Mouse (Mus musculus): ENCODE data around the gene Arhgef26.

Arhgef26 gene

DNA sequence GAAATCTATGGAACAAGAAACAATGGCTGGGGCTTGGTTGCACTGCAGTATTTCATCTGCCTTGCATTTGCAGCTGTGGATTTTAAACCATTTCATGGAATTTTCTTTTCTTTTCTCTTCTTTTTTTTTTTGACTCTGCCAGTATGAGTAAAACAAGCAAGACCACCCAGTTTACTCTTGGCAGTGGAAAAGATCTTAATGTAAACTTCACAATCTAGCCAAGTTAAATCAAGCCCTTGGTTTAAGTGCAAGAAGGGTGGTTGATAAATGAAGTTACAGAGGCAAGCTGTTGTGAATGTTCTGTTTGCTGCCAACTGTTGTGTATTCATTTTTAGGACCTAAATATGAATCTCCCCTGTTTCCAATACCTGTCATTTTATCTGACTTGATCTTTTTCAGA is 54.5 kb downstream of the Arhgef26 start:
- DNase-seq, result no peak

DNA sequence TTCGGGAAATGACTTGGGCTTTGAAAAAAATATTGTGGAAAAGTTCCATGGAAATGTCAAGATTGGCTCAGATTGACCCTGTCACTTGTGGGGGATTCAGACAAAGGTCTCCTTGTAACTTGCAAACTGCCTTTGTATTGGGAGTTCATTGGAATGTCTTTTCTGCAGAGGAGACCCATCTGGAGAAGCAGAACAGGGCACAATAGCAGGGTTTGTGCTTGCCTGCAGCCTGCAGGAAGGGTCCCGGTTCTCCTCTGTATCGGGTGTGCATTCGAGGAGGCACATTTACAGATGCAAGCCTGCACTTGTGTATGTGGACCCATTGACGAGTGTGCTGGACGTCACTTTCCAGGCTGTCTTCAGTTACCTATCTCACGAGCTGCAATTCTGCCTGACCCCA is 56.1 kb downstream of the Arhgef26 start:
- DNase-seq, result no peak

DNA sequence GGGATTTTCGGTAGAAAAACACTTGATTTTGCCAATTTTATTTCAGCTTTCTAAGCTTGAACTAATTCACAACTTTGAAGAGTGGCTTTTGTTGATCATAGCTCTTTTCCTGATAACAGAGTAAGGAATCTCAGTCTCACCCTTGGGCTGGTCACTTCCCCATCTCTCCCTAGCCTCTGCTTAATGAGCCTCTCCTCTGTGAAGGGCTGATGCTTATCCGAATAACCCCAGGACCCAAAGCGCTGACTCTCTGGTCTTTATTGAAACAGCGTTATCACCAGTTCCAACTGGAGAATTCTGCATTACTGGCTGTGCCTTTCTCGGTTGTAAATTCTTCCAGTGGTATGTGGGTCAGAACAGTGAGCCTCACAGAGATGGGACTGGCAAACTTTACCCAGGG is 57.2 kb downstream of the Arhgef26 start:
- DNase-seq, result no peak

GRCm38 (mm10) chr3:62396109-62396508 is 58.0 kb downstream of the Arhgef26 start:
- no peak for DNase-seq

- DNase-seq, result no peak
These were observed 60.0 kb downstream of the Arhgef26 start for GRCm38 (mm10) chr3:62398094-62398493.

DNA sequence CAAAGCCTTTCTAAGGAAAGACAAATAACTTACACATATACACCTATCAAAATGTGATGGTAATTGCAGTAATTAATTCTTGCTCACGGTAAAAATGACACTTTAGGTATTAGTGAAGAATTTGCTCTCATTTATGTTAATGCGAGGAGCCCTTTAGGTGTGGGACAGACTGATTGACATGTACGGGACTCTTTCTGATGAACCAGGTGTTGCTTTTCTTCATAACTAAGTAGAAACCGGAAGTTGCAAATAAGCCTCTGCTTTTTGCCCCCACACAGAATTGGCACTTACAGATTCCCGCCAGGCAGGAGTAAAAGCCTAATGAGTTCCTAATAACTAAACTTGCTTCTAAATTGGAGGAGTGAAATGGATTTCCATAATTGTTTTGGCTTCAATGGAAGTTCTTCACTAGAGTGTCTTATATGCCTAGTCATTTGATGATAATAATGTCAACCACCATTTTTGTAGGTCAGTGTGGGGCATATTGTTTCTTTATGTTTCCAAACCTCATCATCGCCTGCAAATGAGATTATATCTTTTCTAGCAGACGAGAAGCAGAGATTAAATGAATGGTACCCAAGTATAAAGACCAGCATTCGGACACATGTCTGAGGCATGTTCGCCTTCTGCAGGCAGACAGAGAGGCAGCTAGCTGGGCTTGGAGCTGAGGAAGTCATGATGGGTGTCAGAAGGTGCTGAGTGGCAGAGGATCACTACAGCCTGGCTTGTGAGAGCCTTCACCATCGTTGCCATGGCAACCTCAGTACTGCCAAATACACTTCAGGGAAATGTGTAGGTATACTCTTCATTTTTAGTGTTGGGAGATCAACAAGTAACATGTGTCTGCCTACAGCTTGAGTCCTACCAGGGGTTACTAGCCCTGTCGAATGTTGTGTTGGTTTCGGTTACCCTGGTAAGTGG is 61.9 kb downstream of the Arhgef26 start:
- DNase-seq, result no peak

DNA sequence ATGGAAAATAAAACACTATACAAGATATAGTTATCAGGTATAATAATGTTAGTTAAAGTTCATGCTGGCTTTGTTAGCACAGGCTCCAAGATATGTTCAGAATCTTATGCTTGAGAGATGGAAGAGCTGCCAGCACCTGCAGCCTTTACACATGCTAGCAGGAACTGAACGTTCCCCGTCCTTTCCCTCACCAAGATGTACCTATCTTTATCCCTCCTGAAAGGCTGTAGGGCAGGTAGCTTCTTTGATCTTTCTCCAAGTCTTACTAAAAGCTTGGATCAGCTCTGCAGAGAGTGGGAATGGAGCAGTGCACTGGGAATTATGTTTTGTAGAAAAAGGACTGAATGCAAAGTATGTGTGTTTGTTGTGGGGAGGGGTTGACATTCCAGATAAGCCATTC is 64.3 kb downstream of the Arhgef26 start:
- DNase-seq, result no peak

DNA sequence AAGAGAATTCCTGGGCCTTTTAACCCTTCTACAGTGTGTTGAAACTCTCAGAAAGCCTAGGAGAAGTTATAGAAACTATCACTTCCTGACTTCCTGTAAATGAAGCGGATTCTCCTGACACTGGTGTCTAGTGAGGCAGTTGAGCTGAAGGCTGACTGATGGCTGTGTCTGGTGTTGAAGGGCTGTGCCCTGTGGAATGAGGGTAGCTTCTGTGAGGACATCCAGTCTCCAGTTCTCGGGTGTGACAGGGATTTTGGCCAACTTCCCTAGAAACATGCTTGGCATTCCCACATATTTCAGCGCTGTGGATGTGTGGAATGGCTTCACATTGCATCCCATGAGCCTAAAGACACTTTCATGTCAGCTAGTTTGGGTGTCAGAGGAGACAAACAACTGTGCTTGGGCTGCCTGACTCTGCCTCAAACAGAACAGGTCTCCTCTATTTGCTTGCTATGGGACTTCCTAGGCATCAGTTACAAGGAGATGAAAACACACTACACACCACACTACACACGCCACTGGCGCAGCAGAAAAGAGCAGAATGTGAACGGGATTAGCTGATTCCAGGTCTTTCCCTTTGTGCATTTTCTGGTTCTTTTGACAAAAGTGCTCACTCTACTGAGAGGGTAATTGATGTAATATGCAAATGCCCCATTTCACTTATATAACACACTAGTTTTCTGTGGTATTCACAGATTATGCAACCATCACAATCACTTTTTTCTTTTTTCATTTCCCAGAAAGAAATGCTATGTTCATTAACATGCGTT is 66.5 kb downstream of the Arhgef26 start:
- DNase-seq, result no peak

DNA sequence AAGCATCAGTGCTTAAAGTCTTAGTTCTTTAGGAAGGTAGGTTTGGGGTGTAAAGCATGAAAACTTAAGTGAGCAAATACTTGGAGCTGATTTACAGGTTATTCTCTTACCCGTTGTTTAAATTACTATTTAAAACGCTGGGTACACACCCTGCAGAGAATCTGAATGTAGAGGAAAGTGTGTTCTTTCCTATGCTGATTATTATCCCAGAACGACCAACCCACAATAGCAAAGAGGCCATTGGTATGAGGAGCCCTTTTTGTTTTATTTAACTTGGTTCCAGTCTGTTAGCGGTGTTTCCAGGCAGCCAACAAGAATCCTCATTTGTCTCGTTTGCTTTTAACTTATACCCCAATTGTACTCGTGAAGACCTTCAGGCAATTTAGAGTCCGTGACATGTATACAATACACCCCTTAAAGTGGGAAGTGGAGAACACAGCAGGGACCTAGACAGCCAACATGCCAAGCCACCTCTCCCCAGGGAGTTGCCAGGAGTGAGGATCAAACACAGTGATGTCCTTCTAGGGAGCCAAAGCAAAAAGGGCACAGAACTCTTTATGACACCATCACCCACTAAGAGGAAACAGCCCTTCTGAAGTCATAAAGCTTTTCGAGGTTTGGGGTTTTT is 71.5 kb downstream of the Arhgef26 start:
- DNase-seq, result no peak

DNA sequence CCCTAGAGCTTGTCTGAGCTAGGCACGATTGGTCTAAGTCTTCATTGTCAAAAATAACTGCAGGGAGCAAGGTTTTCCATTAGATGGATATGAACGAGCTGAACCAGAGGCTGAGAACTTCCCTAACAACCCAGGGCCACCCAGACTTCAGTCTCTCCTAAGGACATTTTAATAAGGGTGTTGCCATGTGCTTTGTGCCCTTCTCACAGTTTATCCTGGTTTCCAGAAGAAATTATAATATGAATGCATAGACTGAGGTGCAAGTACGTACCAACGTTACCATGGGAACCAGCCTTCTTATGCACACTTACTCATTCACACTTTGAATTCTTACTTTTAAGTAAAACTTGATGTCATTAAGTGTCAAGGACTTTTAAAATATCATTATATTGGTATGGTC is 72.3 kb downstream of the Arhgef26 start:
- no peak for DNase-seq

DNA sequence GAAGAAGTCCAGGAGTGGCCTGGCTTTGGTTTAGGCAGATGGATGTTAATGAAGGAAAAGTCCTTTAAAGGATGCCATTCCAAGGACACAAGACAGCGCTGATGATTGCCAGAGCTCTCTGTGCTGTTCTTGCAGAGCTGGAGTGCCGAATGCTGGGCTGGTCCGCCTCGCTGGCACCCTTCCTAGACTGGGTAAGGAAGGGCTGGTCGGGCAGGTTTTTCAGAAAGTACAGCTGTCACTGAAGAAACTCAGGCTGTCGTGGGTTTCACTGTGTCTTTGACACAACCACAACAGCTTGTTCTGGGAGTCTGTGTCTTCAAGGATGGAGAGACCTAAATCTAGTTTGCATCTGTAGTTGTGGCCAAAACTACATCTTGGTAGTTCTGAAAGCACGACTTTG is 74.6 kb downstream of the Arhgef26 start:
- peak; percentile 16 to 23 for DNase-seq

DNA sequence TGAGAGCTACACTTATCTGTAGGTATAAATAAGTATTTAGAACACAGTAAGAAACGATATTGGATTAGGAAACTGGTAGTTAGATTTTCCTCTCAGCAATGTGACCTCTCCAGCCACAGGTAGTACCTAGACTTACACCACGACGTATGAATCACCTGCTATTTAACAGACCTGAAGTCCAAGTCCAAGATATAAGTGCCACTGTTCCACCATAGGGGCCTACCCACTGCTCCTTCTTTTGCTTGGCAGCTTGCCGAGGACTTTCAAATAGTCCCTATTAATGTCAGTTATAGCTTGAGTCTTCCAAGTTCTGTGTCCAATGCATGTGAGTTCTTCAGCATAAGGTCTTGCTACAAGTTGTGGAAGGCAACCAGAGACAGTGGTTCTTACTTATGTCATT is 76.8 kb downstream of the Arhgef26 start:
- no peak for DNase-seq

DNA sequence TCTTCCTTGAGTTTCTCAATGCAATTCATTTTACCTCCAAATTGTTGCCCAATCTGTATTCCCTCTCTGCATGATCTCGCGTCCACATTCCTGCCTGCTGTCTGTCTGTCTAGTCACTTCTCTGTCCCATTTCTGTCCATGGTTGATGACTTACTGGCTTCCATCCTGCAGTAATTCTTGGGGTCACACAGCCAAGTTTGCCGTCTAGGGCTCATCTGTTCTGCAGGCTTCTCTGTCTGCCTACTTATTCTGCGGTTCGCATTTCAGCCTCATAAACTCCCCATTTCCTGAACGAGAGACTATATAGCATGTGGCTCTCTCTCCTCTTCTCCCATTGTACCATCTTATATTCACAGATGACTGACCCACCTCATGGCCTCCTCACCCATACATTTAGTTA is 79.3 kb downstream of the Arhgef26 start:
- no peak for DNase-seq

DNA sequence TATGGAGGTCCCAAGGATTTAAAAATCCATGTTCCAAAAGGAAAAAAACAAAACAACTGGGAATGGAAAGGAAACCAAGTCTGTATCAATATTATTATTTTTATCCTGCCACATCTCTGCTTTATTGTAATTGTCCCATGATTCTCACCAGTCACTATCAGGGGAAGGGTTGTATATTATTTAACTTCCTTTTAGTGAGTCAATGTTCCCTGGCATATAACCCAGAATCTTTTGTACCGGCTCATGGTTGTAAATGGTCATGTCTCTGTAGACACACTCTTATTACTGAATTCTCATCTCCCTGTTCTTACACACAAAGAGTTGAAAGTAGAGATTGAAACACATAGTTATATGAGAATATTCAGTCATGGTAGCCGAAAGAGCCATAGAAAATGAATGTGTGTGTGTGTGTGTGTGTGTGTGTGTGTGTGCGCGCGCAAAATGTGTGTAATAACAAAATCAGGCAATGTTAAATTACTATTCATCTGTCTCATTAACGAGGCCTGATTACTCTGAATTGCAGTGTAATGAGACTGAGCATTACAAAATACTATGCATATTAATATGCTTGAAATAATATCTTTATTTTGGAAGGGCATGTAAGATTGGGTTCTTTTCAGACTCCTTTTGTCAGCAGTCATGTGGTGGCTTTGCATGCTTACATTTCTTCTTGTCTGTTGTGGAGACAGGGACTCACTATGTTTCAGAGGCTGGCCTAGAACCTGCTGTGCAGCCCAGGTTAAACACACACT is 80.4 kb downstream of the Arhgef26 start:
- no peak for DNase-seq

DNA sequence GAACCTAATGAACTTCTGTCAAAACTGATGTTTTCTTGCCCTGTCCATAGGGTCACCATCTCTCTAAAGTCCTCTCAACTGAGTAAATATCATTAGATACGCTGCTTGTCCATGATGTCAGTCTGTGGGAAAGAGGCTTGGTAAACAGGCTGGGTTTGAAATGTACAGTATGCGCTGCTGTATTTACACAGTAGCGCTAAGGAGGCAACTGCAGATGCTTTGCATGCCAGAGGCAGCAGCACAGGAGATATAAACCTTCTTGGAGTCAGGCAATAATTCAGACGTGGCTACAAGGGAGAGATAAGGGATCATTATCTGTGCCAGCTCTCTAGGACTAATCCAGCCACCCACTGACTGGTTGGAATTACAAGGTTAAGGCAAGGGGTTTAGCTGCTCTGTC is 95.5 kb downstream of the Arhgef26 start:
- DNase-seq, result no peak

- DNase-seq, result no peak
These were observed 97.8 kb downstream of the Arhgef26 start for GRCm38 (mm10) chr3:62435923-62436322.

- no peak for DNase-seq
These were observed 102.4 kb downstream of the Arhgef26 start for GRCm38 (mm10) chr3:62440431-62440969.

GRCm38 (mm10) chr3:62443582-62444194 is 105.5 kb downstream of the Arhgef26 start:
- no peak for DNase-seq

DNA sequence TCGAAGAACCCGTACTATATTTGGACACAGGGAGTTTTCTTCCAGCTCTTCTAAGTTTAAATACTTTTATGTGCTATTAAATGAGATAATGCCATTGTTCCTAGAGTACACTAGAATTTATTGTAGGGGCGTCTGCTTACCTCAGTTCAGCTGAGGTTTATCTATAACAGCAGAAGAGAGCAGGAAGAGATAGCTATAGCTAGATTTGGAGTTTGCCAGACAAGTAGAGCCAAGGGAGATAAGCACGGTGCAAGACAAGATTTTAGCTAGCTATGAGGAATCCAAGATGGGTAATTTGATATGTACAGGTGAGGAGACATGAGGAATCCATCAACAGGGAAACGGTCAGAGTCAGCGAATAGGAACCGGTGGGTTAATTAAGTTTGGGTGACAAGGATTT is 108.1 kb downstream of the Arhgef26 start:
- DNase-seq, result no peak

- DNase-seq, result no peak
These were observed 109.0 kb downstream of the Arhgef26 start for GRCm38 (mm10) chr3:62447151-62447550.

DNA sequence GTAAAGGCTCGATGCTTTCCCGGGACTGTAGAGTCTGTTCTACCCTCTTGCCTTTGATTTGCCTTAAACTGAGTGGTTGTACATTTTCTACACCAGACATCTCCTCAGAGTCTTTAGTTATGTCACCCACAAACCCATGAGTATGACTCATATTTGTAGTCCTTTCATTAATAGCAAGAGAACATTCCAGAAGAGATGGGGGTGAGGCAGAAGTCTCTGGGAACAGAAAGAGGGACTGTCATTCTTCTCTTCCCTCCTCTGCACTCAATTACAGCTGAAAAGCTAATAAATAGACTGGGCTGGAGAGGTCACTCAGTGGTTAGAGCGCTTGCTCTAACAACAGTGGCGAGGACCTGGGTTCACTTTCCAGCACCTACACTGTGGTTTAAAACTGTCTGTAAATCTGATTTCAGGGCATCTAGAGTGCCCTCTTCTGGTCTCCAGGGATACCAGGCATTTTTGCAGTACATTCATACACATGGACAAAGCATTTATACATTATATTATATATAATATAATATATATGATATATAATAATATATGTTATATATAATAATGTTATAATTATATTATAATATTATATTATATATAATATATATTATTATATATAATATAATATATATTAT is 111.8 kb downstream of the Arhgef26 start:
- DNase-seq, result no peak

DNA sequence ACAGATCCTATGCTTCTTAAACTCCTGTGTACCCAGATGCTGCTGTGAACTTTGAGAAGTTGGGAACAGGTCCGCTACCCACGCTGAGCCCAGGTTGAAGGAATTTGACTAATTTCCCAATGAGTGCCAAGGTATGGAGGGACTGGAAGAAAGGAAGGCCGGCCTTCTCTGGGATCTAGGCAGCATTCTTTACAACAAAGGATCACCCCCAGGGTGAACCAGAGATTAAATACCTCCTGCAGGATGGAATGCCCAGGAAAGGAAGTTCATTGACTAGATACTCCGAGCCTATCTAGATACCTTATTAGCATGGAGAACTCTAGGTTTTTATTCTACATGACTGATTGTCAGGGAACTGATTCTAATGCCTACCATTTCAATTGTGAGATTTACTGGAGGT is 114.8 kb downstream of the Arhgef26 start:
- DNase-seq, result no peak

Data from cerebellum, adult 18-20 months (tissue).